Mouse (Mus musculus): ENCODE results near the gene Olfr638.
"Not testable (repeated sequence)": the region's sequence is repeated elsewhere in the genome, so short reads cannot be mapped to it uniquely, and the experiment has no call there.

Gene Olfr638

DNA sequence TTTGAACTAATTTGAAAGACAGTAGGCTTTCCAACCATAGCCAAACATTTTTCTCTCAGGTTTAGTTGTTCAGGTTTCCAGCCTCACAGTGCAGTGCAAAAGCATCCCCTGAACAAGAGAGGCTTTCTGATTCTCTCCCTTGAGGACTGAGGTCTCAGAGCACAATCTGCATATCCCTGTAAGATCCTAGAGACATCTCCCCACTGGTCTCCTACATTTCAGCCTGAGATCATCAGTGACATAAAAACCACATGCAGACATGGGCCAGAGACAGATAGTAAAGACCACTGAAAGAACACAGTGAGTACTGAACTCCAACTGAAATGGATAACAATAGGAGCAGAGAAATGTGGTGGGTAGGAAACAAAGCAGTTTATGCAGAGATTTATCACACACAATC is at the start of gene Olfr638:
Olfr638 (plus strand) TSS at position 301 of the 400 bp plus-strand sequence.
- no peak for DNase-seq

DNA sequence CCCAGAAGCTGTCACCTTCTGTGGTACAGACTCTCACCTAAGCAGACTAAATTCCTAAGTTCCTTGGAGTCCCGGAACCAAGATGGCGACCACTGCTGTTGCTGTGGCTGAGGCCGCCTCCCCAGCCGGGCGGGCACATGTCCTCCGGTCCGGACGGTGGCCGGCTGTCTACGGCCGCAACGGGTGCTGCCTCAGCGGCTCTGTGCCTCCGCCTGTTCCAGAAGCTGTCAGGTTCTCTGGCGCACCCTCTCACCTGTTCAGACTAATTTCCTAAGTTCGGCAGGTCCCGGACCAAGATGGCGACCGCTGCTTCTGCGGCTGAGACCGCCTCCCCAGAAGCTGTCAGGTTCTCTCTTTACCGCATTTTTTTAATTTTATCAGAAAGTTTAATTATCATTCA is 31.7 kb upstream of the Olfr638 start:
- DNase-seq = not testable (repeated sequence)

DNA sequence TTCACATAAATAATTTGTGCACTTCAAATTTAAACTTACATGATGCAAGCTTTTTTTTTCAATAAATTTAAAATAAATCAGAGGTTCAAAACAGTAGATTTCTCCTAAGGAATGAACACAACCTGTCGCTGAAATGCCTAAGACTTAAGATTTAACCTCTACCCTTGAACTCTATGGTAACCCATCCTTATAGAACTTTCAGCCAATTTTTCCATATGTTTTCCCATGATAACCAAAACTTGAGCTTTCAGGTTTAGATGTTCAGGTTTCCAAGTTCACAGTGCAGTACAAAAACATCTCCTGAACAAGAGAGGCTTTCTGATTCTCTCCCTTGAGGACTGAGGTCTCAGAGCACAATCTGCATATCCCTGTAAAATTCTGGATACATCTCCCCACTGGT is 27.7 kb upstream of the Olfr638 start, which contains the start of gene Olfr635:
Olfr635 (plus strand) TSS at position 301 of the 400 bp plus-strand sequence.
- no peak for DNase-seq

DNA sequence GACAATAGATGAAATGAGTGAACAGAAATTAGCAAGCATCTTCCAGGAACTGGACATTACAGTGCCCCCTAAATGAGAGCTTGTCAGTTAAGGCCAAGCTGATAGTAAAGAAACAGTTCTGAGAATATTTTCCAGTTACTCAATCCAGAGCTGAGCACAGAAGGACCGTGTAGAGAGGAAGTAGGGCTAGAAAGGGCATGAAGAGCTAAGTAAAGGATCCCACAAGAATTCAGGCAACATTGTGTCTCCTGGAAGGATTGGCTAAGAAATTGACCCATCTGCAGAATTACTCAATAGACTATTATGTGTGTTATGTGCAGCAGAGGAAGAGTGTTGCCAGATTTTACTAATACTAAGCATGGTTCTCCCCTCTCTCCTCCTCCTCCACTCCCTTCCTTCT is 26.8 kb upstream of the Olfr638 start:
- no peak for DNase-seq

DNA sequence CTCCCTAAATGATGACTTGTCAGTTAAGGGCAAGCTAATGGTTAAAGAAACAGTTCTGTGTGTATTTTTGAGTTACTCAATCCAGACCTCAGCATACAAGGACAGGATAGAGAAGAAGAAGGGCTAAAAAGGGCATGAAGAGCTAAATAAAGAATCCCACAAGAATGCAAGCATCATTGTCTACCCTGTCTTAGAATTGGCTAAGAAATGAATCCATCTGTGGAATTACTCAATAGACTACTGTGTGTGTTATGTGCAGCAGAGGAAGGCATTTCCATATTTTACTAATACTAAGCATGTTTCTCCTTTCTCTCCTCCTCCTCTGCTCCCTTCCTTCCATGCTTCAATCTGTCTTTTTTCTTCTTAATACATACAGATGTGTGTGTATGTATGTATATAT is 578 bp downstream of the Olfr638 start:
- no peak for DNase-seq

DNA sequence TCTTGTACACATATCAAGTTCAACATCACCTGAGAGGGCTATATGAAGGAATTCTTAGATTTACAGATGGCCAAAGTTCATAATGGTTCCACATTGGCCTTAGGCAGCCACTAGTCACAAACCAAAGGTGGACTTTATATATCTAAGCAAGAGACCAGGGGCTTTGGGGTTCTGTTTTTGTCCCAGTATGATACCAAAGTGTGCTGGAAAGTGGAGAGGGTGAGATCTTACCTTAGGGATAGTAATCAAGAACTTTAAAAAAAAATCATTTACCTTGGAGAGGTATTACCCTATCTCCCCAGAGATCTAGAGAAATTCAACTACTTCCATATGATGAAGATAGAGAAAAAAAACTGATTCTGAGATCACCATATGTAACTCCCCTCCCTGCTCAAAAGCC is 18.7 kb downstream of the Olfr638 start, which contains the start of gene Olfr639:
Olfr639 (minus strand) TSS at position 101 of the 400 bp plus-strand sequence.
- DNase-seq = no peak

DNA sequence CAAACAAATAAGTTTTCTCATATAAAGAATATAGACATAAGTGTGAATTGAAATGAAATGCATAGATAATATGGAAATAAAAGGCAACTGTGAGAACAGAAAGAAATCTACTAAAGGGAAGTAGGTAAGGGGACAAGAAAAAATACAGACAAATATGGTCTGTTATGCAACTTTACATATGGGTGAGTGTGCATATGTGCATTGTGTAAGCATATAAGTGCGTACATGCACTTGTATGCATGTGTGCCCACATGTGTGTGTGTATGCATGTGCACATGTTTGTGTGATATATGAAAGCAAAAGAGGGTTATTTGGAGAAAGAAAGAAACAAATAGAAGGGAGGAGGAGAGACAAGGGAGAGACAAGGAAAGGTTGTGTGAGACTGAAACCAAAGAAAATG is 20.4 kb downstream of the Olfr638 start:
- DNase-seq = no peak

DNA sequence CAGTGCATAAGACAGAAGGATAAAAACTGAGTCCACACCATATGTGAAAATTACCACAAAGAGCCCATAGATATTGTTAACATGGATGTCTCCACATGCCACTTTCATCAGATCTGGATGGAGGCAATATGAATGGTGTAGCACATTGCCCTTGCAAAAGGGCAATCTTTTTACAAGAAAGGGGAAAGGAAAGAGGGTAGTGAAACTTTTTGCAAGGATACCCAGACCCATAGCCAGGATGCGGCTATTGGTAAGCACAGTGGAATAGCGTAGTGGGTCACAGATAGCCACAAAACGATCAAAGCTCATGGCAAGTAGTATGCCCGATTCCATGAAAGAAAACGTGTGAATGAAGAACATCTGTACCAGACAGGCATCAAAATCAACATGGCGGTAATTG is 23.1 kb downstream of the Olfr638 start:
- DNase-seq = no peak

DNA sequence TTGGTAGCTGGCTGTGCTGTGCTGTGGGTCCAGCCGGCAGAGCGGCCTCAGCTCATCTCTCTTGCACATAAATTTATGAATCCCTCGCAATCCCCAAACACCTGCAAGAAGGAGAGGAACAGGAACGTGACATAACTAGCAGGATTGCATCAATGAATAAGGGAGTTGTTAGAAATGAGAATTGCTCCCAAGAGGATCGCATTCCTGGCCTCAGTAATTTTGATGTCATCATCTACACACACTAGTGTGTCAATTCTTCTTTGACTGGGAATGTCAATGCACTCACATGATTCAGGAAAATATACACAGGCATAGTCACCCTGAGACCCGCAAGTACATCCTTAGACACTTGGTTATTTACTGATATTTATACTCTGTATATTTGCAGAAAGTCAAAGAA is 26.9 kb downstream of the Olfr638 start, which contains the start of gene Olfr640:
Olfr640 (minus strand) TSS at position 101 of the 400 bp plus-strand sequence.
- no peak for DNase-seq

DNA sequence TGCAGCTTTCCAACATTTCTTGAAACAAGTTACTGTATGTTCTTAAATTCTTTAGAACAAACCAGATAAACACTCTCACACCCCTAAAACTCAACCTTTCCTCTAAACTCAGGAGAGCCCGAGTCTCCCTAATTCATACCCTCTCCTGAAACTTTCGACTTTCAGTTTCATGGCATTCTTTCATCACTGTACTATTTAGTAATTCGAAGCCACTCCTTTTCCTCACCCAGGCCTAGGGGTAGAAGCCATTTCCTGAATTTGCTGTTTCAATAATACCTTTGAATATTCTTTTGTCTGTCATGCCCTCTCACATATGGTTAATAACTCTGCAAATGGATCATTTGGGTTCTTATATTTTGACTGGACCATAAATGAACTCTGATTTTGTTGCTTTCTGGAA is 28.4 kb downstream of the Olfr638 start:
- no peak for DNase-seq

DNA sequence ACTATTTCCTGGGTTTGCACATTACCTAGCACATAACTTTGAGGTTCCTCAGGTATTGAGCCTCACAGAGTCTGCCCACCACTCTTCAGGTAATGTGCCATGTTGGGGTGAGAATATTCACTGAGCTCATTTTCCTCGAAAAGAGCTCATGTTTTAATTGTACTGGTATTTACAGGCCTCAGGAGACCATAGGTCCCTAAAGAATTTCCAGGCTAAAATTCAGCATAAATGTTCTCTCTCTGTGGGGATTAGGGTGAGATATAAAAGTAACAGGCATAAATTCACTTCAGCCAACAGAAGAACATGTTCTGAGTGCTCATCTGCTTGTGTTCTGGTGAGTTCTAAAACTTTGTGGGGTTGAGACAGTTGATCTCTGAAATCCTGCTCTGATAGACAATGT is 36.6 kb downstream of the Olfr638 start, which contains the start of gene Olfr641:
Olfr641 (plus strand) TSS at position 301 of the 400 bp plus-strand sequence.
- no peak for DNase-seq

DNA sequence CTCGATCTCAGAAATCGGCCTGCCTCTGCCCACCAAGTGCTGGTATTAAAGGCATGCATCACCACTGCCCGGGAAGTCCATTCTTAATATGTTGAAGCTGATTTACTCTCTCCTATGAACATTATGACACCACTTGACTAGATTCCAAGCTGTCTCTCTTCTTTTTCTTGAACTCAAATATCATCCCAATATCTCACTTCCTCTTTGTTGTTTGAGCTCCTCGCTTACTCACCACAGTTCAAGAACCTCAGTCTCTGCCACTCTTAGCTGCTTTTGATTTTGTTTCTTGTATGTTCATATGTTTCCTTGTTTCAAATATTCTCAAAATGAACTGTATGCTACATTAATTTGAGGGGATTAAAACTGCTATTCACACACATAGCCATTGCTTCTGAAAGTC is 52.2 kb downstream of the Olfr638 start:
- no peak for DNase-seq

DNA sequence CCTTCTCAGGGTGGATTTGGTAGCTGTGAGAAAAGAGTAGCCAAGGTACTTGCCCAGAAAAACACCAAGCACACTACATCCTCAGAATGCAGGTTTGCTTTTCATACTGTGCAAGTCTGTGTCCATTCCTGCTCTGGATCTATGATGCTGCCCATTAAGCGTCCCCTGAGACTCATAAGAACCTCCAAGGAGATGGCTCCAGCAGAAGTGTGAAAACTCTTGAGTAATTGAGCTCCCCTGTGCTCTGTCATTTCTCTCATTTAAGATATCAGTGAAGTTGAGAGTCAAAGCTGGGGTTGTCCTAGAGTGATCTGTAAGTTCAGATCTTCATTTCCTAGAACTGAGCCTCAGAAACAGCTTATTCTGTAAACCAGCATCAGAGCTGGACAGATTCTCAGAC is 54.0 kb downstream of the Olfr638 start, which contains the start of gene Olfr642:
Olfr642 (minus strand) TSS at position 101 of the 400 bp plus-strand sequence.
- no peak for DNase-seq
